Mouse (Mus musculus): Measurements from ENCODE around the gene Knl1.

DNA sequence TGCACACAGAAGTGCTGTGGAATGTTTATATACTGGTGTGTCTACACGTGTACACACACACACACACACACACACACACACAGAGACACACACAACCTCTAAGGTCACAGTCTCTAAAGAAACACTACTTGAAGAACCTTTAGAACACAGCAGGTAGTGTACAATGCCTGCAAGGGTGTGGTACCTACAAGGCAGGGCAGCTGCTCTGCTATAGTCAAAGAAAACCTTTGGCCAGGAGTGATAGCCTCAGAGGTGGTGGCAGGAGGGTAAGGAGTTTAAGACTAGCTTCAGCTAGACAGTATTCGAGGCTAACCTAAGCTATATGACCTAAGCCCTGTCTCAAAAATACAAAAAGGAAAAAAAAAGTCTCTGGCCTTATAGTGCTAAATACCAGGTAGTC, 107.8 kb downstream of the Knl1 start:
- TF ChIP-seq CTCF (conservative IDR thresholded peaks at IDR 0.05; ENCODE audit: low read length) = no peak
- TF ChIP-seq POU5F1 (IDR thresholded peaks at IDR 0.05; ENCODE audit: borderline replicate concordance, low read length) = no peak

Data from E14TG2a.4 (cell line).